Mouse (Mus musculus): Measurements from ENCODE around the gene Arhgef25. TPM values are rescaled to one million over a fixed set of nuclear protein-coding genes. Genes with fewer than 3 reads are reported as not detected.
"Not testable (repeated sequence)": the region's sequence is repeated elsewhere in the genome, so short reads cannot be mapped to it uniquely, and the experiment has no call there.

The Arhgef25 gene
- total RNA-seq, 2 experiments from 2014 or later = 295 to 338 TPM

DNA sequence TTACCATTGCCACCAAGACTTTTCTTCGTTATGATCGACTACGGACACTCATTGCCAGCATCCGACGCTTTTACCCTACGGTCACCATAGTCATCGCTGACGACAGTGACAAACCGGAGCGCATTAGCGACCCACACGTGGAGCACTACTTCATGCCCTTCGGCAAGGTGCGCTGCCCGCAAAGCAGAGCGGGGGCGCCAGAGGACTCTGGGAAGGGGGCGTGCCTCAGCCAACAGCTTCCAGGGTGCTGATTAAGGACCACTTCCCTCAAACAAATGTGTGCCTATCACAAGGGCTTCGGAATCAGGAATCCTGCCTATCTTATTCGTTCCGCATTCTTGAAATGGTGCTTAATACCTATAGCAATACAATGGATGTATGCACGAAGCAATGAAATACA lies 19.9 kb downstream of the Arhgef25 start:
- DNase-seq (ENCODE audit: extremely low spot score in 1 of 2, low spot score in 1 of 2) = peak; percentile 9 to 37

DNA sequence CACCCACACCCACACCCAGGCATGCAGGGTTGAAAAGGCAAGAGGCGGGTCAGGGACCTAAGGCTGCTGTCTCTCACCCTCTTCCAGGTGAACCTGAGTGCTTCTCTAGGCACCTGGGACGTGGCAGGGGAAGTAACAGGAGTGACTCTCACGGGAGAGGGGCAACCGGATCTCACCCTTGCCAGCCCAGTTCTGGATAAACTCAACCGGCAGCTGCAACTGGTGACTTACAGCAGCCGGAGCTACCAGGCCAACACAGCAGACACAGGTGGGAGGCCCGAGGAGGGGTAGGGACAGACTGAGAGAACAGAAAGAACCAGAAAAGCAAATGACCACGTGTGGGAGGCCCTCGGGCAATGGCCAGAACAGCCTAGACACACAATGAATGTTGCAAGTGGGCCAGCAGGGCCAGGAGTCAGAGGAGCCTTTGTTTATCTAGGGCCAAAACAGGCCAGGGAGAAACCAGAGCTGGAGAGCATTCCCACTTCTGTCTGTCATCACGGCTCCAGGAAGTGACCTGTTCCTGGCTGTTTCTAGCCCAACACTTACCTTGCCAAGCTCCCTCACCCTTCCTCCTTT lies 22.2 kb downstream of the Arhgef25 start:
- DNase-seq (ENCODE audit: extremely low spot score in 1 of 2, low spot score in 1 of 2) = peak; percentile 9 to 12

DNA sequence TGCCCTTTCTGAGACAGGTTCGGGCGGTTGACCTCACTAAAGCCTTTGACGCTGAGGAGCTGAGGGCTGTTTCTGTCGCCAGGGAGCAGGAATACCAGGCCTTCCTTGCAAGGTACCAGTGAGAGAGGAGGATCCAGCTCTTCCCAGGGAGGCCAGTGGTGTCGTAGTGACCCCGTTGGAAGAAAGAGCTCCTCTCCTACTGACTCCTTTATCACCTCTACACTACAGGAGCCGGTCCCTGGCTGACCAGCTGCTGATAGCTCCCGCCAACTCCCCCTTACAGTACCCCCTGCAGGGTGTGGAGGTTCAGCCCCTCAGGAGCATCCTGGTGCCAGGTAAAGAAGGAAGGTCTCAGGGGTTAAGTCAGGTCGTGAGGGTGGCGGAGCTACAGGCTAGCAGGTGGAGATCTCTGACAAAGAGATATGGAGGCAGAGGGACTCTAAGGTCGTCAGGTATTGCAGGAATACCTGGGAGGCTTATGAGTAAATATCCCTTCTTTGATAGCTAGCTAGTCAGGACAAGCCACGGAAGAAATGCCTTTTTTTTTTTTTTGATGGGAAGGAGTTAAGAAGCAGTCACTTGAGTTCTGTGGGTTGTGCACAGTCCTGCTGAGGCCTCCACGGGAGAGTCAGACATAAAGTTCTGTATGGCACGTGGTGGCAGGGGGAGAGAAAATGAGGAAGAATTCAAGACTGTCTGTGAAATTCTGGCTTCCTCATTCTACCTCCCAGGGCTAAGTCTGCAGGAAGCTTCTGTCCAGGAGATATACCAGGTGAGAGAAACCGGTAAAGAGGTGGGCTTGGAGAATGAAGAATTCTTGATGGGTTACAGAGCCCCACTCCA lies 22.9 kb downstream of the Arhgef25 start:
- DNase-seq (ENCODE audit: extremely low spot score in 1 of 2, low spot score in 1 of 2) = peak in 1 of 2 experiments; percentile 7

DNA sequence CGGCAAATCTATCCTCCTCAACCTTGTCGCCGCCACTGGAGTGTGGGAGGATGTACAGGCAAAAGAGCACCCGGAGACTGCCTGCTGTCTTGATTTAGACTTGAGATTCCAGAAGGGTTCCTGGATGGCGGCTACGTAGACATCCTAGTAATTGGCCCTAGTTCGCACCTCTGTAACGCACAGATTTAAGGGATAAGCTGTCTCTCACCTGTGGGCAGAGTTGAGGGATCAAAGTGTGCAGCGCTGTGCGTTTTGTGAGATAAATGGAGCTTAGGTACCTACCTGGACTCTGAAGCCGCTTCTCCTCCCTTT lies 23.5 kb downstream of the Arhgef25 start:
- no peak for DNase-seq (ENCODE audit: extremely low spot score in 1 of 2, low spot score in 1 of 2)

DNA sequence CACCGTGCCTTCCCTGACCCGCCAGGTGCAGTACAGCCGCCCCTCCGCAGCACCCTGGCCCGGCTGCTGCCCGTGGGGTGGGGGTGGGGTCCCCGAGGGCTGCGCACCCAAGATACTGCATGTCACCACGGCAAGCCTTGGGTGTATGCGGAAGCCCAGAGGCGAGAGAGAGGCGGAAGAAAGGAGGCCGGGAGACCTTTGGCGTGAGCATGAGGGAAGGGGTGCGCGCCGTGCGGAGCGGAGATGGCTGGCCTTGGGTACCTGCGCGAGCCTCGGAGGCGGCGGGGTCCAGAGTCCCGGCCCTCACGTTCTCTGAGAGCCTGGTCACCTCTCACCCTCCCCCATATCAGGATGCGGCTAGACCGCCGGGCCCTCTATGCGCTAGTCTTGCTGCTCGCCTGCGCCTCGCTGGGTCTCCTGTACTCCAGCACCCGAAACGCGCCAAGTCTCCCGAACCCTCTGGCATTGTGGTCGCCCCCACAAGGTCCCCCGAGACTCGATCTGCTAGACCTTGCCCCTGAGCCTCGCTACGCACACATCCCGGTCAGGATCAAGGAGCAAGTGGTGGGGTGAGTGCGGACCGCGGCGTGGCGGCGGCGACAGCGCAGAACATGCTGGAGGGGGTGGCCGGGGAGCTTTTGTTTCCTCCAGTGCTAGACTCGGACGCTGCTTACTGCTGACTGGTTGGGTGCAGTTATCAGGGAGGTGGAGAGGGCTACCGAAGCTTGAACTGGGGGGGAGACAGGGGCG lies 24.1 kb downstream of the Arhgef25 start:
- DNase-seq (ENCODE audit: extremely low spot score in 1 of 2, low spot score in 1 of 2) = no peak

DNA sequence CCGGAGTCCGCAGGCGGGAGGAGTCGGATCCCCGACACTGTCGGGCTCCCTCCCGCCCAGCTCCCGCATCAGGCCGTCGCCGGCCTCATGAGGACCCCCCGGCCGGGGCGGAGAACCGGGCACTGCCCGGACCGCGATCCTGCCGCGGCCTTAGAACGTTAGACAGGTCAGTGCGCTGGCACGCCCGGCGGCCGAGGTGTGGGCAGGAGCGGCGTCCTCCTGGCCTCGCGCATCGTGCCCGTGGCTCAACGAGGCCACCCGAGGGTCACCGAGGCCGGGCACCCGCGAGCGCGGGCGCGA lies 24.6 kb downstream of the Arhgef25 start:
- no peak for DNase-seq (ENCODE audit: extremely low spot score in 1 of 2, low spot score in 1 of 2)

DNA sequence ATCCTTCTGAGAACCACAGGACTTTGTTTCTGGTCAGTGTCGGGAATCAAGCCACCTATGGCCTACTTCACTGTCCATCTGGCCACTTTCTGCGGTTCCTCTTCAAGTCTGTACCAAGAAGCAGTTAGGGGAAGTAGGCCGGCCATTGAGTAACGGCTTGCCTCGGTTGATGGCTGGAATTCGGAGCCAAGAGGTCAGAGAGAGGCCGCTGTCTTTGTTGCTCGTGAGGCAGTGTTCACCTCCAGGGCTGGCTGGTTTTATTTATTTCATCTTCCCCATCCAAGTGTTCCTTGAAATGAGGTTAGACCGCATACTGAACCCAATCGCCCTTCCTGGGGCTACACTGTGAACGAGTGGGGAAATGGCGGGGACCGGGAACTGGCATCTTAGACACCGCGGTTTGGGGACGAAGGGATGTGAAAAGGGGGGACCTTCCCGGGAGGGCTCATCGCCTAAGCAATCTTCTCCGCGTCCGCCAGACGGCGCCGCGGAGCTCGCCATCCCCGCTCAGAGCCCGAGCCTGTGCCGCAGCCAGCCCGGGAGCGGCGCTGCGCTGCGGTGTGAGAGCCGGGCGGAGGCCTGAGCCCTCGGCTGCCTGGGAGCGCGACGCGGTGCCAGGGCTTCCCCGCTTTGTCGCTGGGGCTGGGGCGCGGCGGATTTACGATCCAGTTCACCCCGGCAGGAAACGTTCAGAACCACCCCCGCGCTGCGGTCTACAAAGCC lies 25.1 kb downstream of the Arhgef25 start, which contains the start of gene B4galnt1:
Gene B4galnt1, plus strand, starts transcription at position 595 of the 723 bp plus-strand sequence.
- DNase-seq (ENCODE audit: extremely low spot score in 1 of 2, low spot score in 1 of 2) = peak; percentile 70 to 75

DNA sequence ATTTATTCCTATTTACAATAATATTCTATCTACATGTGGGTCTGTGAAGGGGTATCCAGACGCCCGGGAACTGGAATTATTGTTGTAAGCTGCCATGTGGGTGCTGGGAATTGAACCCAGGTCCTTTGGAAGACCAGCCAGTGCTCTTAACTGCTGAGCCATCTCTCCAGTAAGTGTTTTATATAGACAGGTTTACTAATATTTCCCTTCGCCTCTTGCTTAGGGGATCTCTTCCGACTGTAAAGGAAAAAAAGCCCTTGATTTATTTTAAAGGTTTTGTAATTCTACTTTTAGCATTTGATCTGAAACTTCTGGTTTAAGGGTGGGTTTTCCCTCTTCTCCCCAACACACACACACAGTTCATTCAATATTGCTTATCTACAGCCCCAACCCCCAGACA lies 25.7 kb downstream of the Arhgef25 start:
- no peak for DNase-seq (ENCODE audit: extremely low spot score in 1 of 2, low spot score in 1 of 2)

DNA sequence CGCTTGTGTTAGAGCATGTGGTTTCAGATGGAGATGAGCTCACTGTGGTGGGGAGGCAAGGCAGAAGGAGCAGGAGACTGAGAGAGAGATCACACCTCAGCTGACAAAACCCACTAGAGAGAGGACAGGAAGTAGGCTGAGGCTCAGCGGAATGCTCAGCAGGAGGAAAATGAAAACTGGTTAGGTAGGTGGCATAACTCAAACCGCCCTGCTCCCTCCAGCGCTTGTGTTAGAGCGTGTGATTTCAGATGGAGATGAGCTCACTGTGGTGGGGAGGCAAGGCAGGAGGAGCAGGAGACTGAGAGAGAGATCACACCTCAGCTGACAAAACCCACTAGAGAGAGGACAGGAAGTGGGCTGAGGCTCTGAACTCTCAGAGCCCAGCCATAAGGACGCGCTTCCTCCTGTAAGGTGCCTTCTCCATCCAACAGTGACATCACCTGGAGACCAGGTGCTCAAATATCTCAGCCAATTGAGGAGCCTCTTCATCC lies 27.1 kb downstream of the Arhgef25 start:
- not testable (repeated sequence) for DNase-seq (ENCODE audit: extremely low spot score in 1 of 2, low spot score in 1 of 2)

DNA sequence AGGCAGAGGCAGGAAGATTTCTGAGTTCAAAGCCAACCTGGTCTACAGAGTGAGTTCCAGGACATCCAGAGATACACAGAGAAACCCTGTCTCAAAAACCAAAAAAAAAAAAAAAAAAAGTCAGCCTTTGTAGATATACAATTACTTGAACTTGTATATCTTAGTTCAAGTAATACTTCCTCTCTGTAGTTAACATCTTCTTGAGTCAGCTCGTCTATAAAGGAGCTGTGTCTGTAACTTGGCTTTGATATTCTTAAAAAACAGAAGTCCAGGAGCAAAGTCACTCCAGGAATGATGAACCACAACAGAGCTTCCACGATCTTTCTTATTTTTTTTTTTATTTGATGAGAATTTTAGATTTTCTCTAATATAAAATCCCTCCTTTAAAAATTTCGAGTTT lies 29.2 kb downstream of the Arhgef25 start:
- no peak for DNase-seq (ENCODE audit: extremely low spot score in 1 of 2, low spot score in 1 of 2)

DNA sequence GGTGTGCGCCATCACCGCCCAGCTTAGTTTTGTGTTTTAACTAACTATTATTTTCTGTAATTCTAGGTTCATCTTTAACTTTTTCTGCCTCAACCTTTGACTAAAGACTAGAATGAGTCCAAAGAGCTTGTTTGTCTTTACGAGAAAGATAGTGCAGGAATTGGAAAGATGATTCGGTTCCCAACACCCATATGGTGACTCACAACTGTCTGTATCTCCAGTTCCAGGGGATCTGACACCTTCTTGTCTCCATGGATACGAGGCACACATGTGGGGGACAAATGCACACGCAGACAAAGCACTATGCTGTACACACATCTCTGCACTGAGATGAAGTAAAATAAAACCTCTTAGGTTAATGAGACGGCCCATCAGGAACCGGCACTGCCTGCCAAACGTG lies 29.8 kb downstream of the Arhgef25 start:
- DNase-seq (ENCODE audit: extremely low spot score in 1 of 2, low spot score in 1 of 2) = no peak

DNA sequence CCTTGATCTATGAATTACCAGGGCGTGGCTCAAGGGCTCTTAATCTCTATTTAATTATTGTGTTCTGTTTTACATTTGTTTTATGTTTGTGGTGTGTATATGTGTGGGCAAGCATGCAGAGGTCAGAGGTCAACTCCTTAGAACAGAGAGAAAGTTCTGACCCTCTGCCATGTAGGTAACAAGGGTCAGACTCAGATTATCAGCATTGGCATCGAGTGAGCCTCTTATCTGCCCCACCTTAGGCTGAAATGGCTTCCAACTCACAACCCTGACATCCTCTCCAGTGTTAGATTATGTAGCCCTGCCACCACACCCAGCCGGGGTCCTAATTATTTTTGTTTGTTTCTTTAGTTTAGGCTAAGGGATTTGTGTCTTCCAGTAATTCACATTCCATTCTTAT lies 31.4 kb downstream of the Arhgef25 start:
- no peak for DNase-seq (ENCODE audit: extremely low spot score in 1 of 2, low spot score in 1 of 2)

DNA sequence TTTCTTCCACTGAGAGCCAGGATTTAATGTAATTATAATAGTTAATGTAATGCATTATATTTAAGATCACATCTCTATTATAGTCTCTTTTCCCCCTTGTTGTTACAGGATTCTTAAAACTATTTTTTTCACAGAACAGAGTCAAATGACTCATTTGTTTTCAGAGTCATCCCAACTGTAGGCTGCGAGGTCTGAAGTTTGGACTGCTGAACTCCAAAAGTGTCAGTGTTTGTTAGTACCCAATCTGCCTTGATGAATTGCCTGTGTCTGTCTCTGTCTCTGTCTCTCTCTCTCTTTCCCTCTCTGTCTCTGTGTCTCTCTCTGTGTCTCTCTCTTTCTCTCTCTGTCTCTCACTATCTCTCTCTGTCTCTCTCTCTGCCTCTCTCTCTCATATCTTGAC lies 33.4 kb downstream of the Arhgef25 start:
- no peak for DNase-seq (ENCODE audit: extremely low spot score in 1 of 2, low spot score in 1 of 2)

DNA sequence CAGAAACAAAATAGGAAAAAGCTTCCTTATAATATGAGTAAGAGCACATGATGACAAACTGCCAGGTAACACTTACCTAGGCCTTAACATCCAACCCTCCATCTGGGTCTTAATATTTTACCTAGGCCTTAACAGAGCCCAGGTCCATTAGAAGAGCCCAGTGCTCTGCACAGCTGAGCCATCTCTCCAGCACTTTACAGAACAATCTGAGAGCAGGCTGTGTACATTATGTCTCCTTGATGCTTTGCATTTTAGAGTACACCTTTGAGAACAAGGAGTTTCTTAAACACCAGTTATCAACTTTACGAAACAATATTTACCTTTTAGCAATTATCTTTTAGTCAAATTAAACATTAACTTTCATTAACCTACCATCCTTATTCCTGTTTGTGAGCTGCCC lies 33.8 kb downstream of the Arhgef25 start:
- DNase-seq (ENCODE audit: extremely low spot score in 1 of 2, low spot score in 1 of 2) = no peak

DNA sequence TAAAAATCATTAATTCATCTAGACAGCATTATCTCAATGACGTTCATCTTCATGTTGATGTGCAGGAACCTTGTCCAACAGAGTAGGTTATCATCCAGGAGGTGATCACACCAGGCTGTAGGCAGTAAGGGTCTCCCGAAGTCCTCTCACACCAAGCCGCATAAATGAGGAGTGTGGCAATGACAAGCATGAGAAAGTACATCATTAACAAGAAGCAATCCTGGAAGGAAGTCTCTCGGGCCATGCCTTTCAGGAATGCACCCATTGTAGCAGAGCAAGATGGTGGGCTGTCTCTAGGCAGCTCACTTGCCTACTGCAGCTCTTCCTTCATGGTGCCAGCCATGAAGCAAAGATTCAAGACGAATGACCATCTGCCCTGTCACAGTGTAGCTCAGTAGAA lies 35.2 kb downstream of the Arhgef25 start:
- DNase-seq (ENCODE audit: extremely low spot score in 1 of 2, low spot score in 1 of 2) = no peak

DNA sequence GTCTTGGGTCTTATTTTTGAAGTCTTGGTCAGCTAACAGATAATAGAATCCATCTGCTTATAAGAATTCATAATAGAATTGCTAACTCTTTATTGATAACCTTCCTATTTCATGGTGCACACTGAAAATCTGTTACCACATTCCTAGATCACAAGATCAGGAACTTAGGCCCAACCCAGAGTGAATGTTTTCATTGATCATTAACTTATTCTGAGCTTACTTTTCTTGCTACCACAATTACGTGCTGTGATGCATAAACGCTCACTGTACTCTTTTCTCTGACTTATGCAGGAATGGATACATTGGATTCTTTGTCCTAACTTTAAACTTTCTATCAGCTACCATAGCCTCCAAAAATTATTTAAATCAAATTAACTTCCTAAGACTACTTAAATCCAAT lies 35.6 kb downstream of the Arhgef25 start:
- DNase-seq (ENCODE audit: extremely low spot score in 1 of 2, low spot score in 1 of 2) = no peak

DNA sequence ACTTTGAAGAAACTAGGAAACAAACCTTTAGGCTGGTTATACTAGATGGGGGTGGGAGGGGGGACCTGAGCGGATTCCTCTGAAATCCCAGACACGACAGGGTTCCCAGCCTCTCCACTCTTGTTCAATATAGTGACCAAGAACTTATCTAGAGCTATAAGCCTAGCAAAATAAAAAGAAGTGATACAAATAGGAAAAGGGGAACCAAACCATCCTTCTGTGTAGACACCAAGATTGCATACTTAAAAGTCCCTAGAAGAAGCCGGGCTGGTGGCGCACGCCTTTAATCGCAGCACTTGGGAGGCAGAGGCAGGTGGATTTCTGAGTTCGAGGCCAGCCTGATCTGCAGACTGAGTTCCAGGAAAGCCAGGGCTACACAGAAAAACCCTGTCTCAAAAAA lies 36.6 kb downstream of the Arhgef25 start:
- no peak for DNase-seq (ENCODE audit: extremely low spot score in 1 of 2, low spot score in 1 of 2)

DNA sequence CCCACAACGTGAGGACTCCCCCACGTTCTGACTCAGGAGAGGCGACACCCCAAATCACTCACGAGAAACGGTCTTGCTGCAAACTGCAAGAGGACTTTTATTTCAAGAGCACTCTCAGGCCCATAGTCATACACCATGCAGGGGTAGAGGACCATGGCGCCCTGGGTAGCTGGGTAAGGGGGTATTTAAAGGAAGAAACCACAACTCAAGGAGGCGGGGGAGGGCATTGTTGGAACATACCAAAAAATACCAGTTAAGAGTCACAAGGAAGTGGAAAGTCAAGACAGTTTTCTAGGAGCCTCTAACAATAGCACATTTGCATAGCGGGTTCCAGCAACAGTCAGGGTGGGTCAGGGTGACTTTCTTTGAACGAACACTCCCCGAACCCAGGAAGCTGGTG lies 37.3 kb downstream of the Arhgef25 start:
- DNase-seq (ENCODE audit: extremely low spot score in 1 of 2, low spot score in 1 of 2) = not testable (repeated sequence)

DNA sequence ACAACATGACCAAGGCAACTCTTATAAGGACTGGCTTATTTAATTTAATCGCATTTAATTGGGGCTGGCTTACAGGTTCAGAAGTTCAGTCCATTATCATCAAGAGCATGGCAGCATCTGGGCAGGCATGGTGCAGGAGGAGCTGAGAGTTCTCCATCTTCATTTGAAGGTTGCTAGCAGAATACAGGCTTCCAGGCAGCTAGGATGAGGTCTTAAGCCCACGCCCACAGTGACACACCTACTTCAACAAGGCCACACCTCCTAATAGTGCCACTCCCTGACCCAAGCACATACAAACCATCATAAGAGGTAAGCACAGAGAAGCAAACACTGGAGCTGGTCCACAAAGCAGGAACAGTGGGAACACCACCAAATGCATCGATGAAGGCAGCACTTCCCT lies 38.6 kb downstream of the Arhgef25 start:
- DNase-seq (ENCODE audit: extremely low spot score in 1 of 2, low spot score in 1 of 2) = not testable (repeated sequence)

DNA sequence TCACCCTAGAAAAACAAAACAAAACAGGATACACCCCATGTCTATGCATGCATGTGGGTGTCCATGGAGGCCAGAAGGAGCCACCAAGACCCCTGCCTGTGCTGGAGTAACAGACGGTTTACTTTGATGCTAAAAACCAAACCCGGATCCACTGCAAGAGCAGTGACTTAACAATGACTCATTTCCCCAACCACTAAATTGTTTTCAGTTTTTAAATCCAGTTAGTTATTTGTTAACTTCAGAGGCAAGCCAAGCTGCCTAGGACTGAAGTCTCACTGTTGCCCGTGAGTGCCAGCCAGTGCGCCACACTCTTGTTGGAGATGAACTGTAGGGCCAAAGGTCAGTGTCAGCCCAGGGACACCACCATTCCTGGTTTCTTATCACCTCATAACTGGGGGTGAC lies 39.4 kb downstream of the Arhgef25 start:
- DNase-seq (ENCODE audit: extremely low spot score in 1 of 2, low spot score in 1 of 2) = no peak

DNA sequence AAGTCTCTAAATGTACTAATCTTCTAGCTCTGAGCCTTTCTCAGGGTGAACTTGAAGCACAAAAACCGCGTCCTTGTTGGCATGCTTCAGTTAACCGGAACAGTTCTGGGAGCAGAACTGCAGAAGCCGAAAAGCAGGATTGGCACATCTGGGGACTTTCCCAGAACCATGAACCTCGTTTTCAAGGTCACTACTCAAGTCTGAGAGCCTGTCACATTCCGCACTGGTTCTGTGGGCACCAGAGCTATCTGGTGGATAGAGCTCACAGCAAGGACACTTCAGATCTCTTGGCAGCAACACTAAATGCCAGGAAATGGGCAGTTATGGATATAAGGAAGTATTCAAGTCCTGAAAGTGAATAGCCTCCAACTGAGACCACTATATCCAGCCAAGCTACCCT lies 42.7 kb downstream of the Arhgef25 start:
- DNase-seq (ENCODE audit: extremely low spot score in 1 of 2, low spot score in 1 of 2) = no peak

Data from layer of hippocampus, postnatal 25 days (tissue).